Mouse (Mus musculus) fibroblast of lung, adult 2 months (primary cell): ENCODE data around the gene Lif.

ENCODE experiments used
- DNase-seq: peaks from one replicate; pipeline ENCODE4 v3.0.0-alpha.2; 2011; ENCODE audit warnings: low read depth

Lif gene

GRCm38 (mm10) chr11:4298615-4299014 lies 41.3 kb downstream of the Lif start:
- no peak for DNase-seq

- DNase-seq: no peak
These were observed 41.8 kb downstream of the Lif start for GRCm38 (mm10) chr11:4299191-4299590.

GRCm38 (mm10) chr11:4299735-4300474 lies 42.5 kb downstream of the Lif start:
- no peak for DNase-seq

DNA sequence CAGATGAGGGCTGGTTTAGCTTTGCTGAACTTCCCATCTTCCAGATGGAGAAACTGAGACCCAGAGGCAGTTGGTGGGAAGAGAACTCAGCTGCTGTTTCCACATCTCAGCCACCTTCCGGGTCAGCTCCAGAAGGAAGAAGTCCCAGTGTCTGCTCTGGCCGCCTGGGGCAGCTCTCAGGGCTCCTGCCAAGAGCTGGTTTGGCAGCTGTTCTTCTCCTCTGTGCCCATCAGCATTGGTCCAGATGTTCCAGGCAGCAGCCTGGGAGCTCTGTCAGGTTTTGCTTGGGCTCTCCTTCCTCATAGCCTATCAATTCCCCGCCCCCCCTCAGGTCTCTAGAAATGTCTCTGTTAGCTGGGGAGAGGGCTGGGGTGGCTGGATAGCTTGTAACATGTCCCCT lies 43.3 kb downstream of the Lif start:
- DNase-seq: no peak

DNA sequence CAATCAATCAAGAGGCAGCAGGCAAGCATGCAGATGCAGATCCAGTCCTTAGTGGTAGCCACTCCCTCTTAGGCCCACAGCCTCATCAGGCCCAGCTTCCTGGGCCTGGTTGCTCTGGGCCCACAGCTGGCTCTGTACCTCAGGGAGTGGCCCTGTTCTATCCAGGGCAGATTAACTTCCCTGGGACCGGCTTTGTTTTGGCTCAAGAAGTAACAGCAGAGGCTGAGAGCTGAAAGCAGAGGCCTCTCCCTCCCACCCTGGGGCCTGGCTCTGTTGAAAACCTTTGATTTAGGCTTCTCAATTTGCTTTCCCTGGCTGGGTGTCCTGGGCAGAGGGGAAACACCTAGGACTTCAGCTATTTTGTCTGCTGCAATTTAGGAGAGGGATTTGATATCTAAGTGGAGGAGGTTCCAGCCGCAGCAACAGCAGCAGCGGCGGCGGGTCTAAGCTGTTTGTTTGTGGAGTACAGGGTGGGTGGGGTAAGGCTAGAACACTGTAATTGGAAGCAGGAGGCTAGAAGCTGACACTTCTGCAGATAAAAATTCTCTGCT lies 45.1 kb downstream of the Lif start:
- peak; percentile 89 for DNase-seq

DNA sequence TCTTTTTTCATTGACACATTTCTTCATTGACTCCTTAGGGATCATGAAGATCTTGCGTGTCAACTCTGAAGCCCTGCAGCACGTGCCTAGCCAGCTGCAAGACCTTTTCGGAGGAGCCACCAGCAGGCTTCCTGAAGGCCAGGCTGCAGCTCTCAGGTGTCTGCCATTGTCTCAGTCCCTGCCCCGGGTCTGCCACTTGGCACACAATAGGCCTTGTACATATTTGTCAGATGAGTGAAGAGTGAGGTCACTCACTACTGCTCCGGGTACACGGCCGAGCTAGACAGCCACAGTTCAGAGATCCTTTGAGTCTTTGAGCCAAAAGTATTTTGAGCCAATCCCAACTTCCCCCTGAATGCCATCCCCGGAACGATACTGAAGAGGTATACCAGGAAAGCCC lies 45.7 kb downstream of the Lif start:
- DNase-seq: no peak

GRCm38 (mm10) chr11:4304203-4304602 lies 46.8 kb downstream of the Lif start:
- DNase-seq: no peak

DNA sequence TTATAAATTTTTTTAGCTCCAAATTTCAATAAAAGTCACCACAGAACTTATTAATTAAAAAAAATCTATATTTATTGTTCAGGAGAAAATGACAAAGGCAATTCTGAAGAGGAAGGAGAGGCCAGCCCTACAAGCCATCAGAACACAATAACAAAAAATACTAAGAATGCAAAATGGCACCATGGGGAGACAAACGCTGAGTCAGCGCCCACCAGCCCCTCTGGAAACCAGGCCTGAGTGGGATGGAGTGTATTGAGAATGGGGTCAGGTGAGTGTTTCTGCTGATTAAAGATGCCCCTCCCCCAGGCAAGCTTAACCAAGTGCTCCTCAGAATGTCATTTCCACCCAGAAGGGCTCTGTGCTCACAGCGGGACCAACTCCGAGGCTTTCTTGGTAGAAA lies 47.7 kb downstream of the Lif start:
- no peak for DNase-seq

DNA sequence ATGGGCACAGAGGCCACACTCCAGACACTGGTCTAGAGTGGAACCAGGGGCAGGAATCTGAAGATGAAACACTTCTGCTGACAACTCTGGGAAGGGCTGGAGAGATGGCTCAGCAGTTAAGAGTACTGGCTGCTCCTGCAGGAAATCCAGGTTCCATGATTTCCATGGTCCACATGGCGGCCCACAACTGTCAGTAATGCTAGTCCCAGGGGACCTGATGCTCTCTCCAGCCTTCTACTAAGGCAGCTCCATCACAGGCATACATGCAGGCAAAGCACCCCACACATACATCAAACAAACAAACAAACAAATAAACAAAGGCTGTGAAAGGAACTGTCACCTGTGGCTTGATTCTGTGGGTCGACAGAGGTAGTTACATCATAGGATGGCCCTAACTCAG lies 48.7 kb downstream of the Lif start:
- DNase-seq: no peak

DNA sequence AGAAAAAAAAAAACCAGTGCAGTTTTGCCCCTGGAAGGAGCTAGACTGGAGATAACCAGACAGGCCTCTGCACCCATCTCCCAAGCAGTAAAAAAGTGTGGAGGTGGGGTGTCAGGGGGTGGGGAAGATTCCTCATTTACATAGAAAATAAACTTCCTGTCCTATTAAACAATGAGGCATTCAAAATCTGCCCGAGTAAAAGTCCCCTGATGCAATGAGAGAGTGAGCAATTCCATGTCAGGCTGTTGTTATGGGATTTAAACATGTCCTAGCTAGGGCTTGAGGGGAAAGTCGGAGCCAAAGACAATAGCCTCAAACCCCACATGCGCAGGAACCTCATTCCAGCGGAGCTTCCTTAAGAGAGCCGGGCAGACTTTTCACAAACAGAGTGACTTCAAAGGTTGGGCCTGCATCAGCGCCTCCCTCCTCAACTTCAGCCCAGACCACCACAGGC lies 50.7 kb downstream of the Lif start:
- no peak for DNase-seq

DNA sequence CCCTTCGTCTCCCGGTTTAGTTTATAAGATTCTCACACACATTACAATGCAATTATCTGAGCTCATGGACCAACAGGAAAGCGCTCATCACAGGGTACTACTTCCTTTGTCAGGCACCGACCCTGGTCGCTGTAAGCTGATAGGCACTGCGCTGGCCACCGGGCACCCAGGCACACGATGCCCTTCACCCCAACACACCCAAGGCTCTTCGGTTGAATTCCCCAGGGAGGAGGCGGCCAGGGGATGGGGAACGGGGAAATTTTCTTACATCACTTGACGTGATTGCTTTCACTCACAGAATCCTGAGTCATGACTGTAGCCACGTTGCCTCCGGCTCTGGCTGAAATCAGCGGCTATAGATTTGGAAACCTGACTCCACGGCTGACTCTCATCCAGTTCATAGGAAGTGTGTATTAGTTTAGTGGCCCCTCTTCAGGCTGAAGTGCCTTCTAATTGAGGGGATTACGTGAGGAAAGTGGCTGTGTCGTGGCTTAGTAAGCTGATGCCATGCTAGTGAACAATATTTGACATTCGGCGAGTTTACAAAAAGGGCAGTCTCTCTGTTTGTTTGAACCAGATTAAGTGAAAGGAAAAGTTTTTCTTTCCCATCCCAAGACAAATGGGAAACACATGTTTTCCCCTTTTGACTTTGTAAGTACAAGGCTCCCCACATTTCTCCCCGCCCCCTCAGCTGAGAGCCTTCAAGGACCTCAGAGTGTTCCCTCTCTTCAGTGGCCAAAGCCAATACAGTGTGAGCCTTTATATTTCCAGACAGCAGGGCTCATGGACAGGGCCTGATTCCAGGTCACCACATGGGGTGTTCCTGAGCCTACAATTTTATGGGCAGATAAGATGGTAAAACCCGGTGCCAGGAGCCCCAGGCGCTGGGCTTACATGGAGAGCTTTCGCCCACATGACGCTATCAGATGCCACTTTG lies 51.4 kb downstream of the Lif start:
- DNase-seq: peak; percentile 92

DNA sequence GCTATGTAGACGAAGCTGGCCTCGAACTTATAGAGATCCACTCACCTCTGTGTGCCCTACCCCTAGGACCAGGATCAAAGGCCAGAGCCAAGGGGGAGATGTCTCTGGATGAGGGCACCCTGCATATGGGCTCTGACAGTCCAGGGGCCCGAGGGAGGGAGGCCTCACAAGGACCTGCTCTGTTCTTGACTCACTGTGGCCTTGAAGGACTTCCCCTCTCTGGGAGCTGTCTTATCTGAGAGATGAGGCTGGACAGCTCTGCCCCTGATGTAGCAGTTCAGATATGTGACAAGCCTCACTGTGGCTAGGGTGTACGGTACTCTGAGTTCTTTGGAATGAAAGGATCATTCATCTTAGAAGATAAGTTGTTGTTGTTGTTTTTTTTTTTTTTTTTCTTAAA lies 52.3 kb downstream of the Lif start:
- DNase-seq: no peak

DNA sequence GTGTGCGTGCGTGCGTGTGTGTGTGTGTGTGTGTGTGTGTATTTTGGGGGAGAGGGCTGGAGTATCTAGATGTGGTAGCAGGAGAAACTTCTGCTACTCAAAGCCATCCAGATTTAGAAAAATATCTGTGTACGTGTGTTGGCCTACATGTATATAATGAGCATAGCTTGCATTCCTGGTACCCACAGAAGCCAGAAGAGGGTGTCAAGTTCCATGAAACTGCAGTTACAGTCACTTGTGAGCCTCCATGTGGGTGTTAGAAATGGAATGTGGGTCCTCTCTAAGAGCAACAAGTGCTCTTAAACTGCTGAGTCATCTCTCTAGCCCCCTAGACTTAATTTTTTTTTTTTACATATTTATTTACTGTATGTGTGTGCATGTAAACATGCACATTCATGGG lies 53.0 kb downstream of the Lif start:
- DNase-seq: no peak

- no peak for DNase-seq
These were observed 54.8 kb downstream of the Lif start for GRCm38 (mm10) chr11:4312180-4312579.

- no peak for DNase-seq
These were observed 59.9 kb downstream of the Lif start for GRCm38 (mm10) chr11:4317287-4317686.

GRCm38 (mm10) chr11:4318011-4318410 lies 60.7 kb downstream of the Lif start:
- no peak for DNase-seq

DNA sequence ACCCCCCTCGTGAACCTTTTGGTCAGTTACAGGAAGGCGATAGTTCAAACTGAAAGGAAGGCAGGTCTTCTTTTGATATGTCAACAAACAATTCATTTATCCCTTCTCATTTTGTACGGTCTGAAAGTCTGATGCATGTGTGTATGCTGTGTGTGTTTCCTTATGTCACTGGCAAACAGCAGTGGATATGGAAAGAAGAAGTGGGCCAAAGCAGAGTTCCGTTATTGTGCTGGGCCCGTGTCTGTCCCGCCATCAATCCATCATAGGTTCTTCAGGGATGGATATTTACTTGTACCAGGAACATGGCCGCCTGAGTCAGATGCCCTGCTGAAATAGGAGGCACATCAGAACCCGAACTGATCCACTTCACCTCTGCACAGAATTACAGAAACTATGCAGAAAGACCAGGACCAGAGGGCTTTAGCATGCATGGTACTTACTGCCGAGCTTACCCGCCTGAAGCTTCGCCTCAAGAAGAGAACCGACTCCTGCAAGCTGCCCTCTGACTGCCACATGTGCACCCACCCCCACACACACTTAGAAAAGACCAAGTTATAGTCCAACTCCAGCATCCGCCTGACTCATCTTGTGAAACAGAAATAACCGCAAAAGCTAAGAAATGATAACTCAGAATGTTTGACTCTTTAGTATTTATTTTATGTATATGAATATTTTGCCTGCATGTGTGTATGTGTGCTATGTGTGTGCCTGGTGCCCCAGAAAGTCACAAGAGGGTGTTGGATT lies 62.0 kb downstream of the Lif start:
- DNase-seq: no peak

GRCm38 (mm10) chr11:4320876-4321275 lies 63.5 kb downstream of the Lif start:
- DNase-seq: no peak
